ENCODE assay signal across 23 mouse cellular contexts in the genomic region with DNA sequence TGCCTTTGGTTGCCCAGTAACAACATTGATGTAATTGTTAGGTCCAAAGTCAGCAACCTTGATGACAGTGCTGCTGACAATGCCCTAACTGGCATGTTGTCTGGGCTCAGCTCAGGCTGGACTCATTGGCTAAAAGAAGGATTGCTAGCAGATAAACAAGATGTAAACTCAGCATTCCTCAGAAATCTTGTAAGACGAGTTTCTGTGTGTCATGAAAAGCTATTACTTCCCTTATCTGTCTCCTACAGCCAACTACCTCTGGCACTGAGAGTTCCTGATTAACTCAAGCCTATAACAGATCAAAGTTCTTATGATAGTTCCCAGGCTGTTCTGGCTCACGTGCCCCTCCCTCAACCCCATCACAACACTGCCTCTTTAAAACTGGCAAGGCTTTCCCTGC. TPM values are rescaled to one million over a fixed set of nuclear protein-coding genes. Genes with fewer than 3 reads are reported as not detected.
DNase-seq lines count a peak whose midpoint lies in the region; ATAC-seq and TF ChIP-seq lines count a peak whose summit lies in the region.
"Had no signal": no experiment of that assay in that cellular context is flagged by ENCODE, and none has a peak within 500 bp of the region (broad histone marks: within the 10 kb centered on the region; RNA-seq: fewer than 3 reads in every experiment).

No protein-coding gene starts in this region.

- DNase-seq in G1E (ENCODE audit: low spot score): peak; percentile 43
- peak; percentile 43 for DNase-seq in c-Kit-positive CD71-positive TER-119-positive erythroid progenitor cells, embryonic 14.5 days (ENCODE audit: low spot score)
- peak; percentile 43 for DNase-seq in liver, adult 2 months (ENCODE audit: extremely low read depth, low read depth, low spot score)
- DNase-seq in liver, postnatal 0 days: no peak
- DNase-seq in heart, postnatal 36 days: no peak
- DNase-seq in gastrocnemius, postnatal 14 days: no peak
- no peak for DNase-seq in ovary, adult 18-20 months (ENCODE audit: low spot score)
- DNase-seq: adrenal gland, adult 8-10 months; cerebellum, adult 11 months; cerebellum, postnatal 14 days; forebrain, postnatal 0 days; heart, postnatal 14 days; kidney, adult 18-20 months; layer of hippocampus, postnatal 36 days; lung, postnatal 10 days; right cerebral cortex, postnatal 4 days had no signal

- H3K9me3 ChIP-seq in G1E (replicated peaks): peaks cover 7% of the 10 kb centered on the region
- no peaks in the 10 kb centered on the region for H3K9me3 ChIP-seq in liver, postnatal 0 days (ENCODE audit: low read length)
- H3K9me3 ChIP-seq in forebrain, embryonic 13.5 days (replicated peaks): no peaks in the 10 kb centered on the region; the same call in 1 of the 2 replicates
- H3K9me3 ChIP-seq: embryonic facial prominence, embryonic 15.5 days had no signal

- H3K9ac ChIP-seq in liver, adult 2 months (ENCODE audit: low read depth, low read length): no peak overlapping the region
- H3K9ac ChIP-seq in liver, postnatal 0 days (replicated peaks): no peak overlapping the region
- H3K9ac ChIP-seq in forebrain, embryonic 13.5 days: no peak overlapping the region
- H3K9ac ChIP-seq: embryonic facial prominence, embryonic 15.5 days; forebrain, postnatal 0 days; heart, embryonic 12.5 days; hindbrain, embryonic 15.5 days; midbrain, embryonic 15.5 days had no signal

- peaks cover 4% of the 10 kb centered on the region; the same call in 1 of the 2 replicates for H3K27me3 ChIP-seq in G1E (ENCODE audit: insufficient read depth, low read length)
- H3K27me3 ChIP-seq in liver, adult 2 months (ENCODE audit: control insufficient read depth, insufficient read depth, low read length): no peaks in the 10 kb centered on the region
- no peaks in the 10 kb centered on the region for H3K27me3 ChIP-seq in liver, postnatal 0 days (ENCODE audit: insufficient read depth, low read length)
- H3K27me3 ChIP-seq in forebrain, embryonic 13.5 days: no peaks in the 10 kb centered on the region
- H3K27me3 ChIP-seq: CH12.LX; embryonic facial prominence, embryonic 15.5 days; heart, embryonic 12.5 days; hindbrain, embryonic 15.5 days; midbrain, embryonic 15.5 days had no signal

- ATAC-seq in G1E (ENCODE audit: extremely low read depth, insufficient number of reproducible peaks, low FRiP score, poor library complexity, severe bottlenecking): peak; percentile 86
- ATAC-seq in liver, postnatal 0 days: peak; percentile 48
- ATAC-seq in forebrain, embryonic 13.5 days: no peak
- ATAC-seq: forebrain, postnatal 0 days; midbrain, embryonic 15.5 days had no signal

- H3K27ac ChIP-seq in liver, adult 2 months (replicated peaks; ENCODE audit: insufficient read depth, low read depth, low read length): no peak overlapping the region
- no peak overlapping the region for H3K27ac ChIP-seq in liver, postnatal 0 days (ENCODE audit: low read depth)
- H3K27ac ChIP-seq in forebrain, embryonic 13.5 days: no peak overlapping the region
- H3K27ac ChIP-seq: embryonic facial prominence, embryonic 15.5 days; hindbrain, embryonic 15.5 days; kidney, postnatal 0 days; midbrain, embryonic 15.5 days had no signal

- TF ChIP-seq POLR2A in liver, adult 2 months (IDR thresholded peaks at IDR 0.05; ENCODE audit: extremely low read depth, insufficient read depth, low read length): no peak

- H3K4me3 ChIP-seq in G1E (ENCODE audit: low read depth, low read length): peak overlapping the region; percentile 17; the same call in 1 of the 2 replicates
- no peak overlapping the region for H3K4me3 ChIP-seq in liver, adult 2 months (ENCODE audit: insufficient read depth, low read depth, low read length)
- H3K4me3 ChIP-seq in liver, postnatal 0 days (ENCODE audit: low read depth, low read length): no peak overlapping the region
- H3K4me3 ChIP-seq in forebrain, embryonic 13.5 days: no peak overlapping the region
- H3K4me3 ChIP-seq: embryonic facial prominence, embryonic 15.5 days; heart, embryonic 12.5 days; hindbrain, embryonic 15.5 days; midbrain, embryonic 15.5 days had no signal

- TF ChIP-seq CTCF in G1E (IDR thresholded peaks at IDR 0.05; ENCODE audit: low read depth, low read length): no peak
- no peak for TF ChIP-seq CTCF in liver, adult 2 months (IDR thresholded peaks at IDR 0.05; ENCODE audit: low read depth, low read length)
- no peak for TF ChIP-seq CTCF in liver, postnatal 0 days (IDR thresholded peaks at IDR 0.05; ENCODE audit: low read depth)

- no peak overlapping the region for H3K4me2 ChIP-seq in liver, postnatal 0 days (ENCODE audit: low read depth, low read length)
- no peak overlapping the region for H3K4me2 ChIP-seq in forebrain, embryonic 13.5 days
- H3K4me2 ChIP-seq: embryonic facial prominence, embryonic 15.5 days; heart, embryonic 12.5 days; hindbrain, embryonic 15.5 days; midbrain, embryonic 15.5 days had no signal

- no peaks in the 10 kb centered on the region for H3K36me3 ChIP-seq in G1E (replicated peaks)
- H3K36me3 ChIP-seq in liver, adult 2 months (ENCODE audit: control insufficient read depth, insufficient read depth, low read length): no peaks in the 10 kb centered on the region
- no peaks in the 10 kb centered on the region for H3K36me3 ChIP-seq in liver, postnatal 0 days (replicated peaks; ENCODE audit: insufficient read depth, low read length)
- no peaks in the 10 kb centered on the region for H3K36me3 ChIP-seq in forebrain, embryonic 13.5 days (ENCODE audit: poor library complexity, severe bottlenecking)
- H3K36me3 ChIP-seq: embryonic facial prominence, embryonic 15.5 days; heart, embryonic 12.5 days; hindbrain, embryonic 15.5 days; midbrain, embryonic 15.5 days had no signal

- peak; percentile 80 for TF ChIP-seq EP300 in liver, postnatal 0 days (IDR thresholded peaks at IDR 0.05; ENCODE audit: low read depth)

- H3K79me2 ChIP-seq in liver, adult 2 months (ENCODE audit: control insufficient read depth, insufficient read depth, low read length): no peaks in the 10 kb centered on the region

- intact Hi-C loops in heart, postnatal 36 days (cut with DNase I): no loop called here
- intact Hi-C loops in gastrocnemius, postnatal 14 days (cut with DNase I; ENCODE audit: low total_unique reads): no loop called here

- 15% methylated on average over 2 of the region's 2 CpGs for WGBS in liver, adult 2 months
- WGBS in liver, postnatal 0 days (ENCODE audit: insufficient replicate concordance): 26% methylated on average over 2 of the region's 2 CpGs
- 58% methylated on average over 2 of the region's 2 CpGs for WGBS in forebrain, embryonic 13.5 days

- H3K4me1 ChIP-seq in G1E (ENCODE audit: insufficient read depth, low read depth, low read length): peaks cover 60% of the 10 kb centered on the region
- H3K4me1 ChIP-seq in liver, adult 2 months (ENCODE audit: control insufficient read depth, insufficient read depth, low read length): no peaks in the 10 kb centered on the region
- no peaks in the 10 kb centered on the region for H3K4me1 ChIP-seq in liver, postnatal 0 days (ENCODE audit: insufficient read depth)
- H3K4me1 ChIP-seq in forebrain, embryonic 13.5 days: no peaks in the 10 kb centered on the region
- H3K4me1 ChIP-seq: embryonic facial prominence, embryonic 15.5 days; hindbrain, embryonic 15.5 days; midbrain, embryonic 15.5 days had no signal

RNA-seq across cellular contexts. Expression of a gene that starts 23.2 kb away (rescaled TPM):
- total RNA-seq in G1E (2014; fragmentation: Nextera tagmentation) (110 and 117 TPM in 2 replicates), G1E (2017) (215 and 251 TPM in 2 replicates)
- polyA plus RNA-seq in G1E (2012): 30.9 and 35.2 TPM in 2 replicates
- 14.5 and 16.1 TPM in 2 replicates for total RNA-seq in liver, adult 2 months (2014; rRNA removed)
- 9.2 and 11.7 TPM in 2 replicates for polyA plus RNA-seq in liver, adult 2 months (2012; rRNA removed)
- polyA plus RNA-seq in liver, postnatal 0 days (2015; fragmentation: Nextera tagmentation; extraction: Ambion mirVana): 12.5 and 13.3 TPM in 2 replicates
- total RNA-seq in heart, postnatal 36 days (2021): 10 to 100 TPM; 19.2 to 20.8 TPM
- polyA plus RNA-seq in forebrain, embryonic 13.5 days (2015; fragmentation: Nextera tagmentation; extraction: Ambion mirVana): 130 and 141 TPM in 2 replicates
- total RNA-seq in gastrocnemius, postnatal 14 days (2021): 10 to 100 TPM in 1 of 2 experiments, 1 to 10 TPM in 1; 9.6 to 16.6 TPM

Comparison
In these comparisons a context has a peak if more than half of its experiments do, and no peak if none do; other contexts are left out.
1. DNase-seq: peak in G1E (single experiment), c-Kit-positive CD71-positive TER-119-positive erythroid progenitor cells, embryonic 14.5 days (single experiment) and liver, adult 2 months (single experiment); none in liver, postnatal 0 days (single experiment), heart, postnatal 36 days (0 of 2), gastrocnemius, postnatal 14 days (single experiment) and ovary, adult 18-20 months (single experiment).